Mouse (Mus musculus): ENCODE data around the gene Zfand3. TPM values are rescaled to one million over a fixed set of nuclear protein-coding genes. Genes with fewer than 3 reads are reported as not detected.

The Zfand3 gene
- polyA plus RNA-seq, 1 experiment = 69.3 TPM

- no peak for TF ChIP-seq EP300 (IDR thresholded peaks at IDR 0.05; ENCODE audit: insufficient read depth, low read depth, low read length)
- TF ChIP-seq CTCF (IDR thresholded peaks at IDR 0.05; ENCODE audit: low read depth, low read length) = no peak
- no peak for TF ChIP-seq POLR2A (IDR thresholded peaks at IDR 0.05; ENCODE audit: insufficient read depth, low read length)
Measured at GRCm38 (mm10) chr17:30194629-30195445, 190.3 kb downstream of the Zfand3 start.

GRCm38 (mm10) chr17:30195591-30196183 lies 191.2 kb downstream of the Zfand3 start:
- no peaks in the 10 kb centered on the region for H3K4me1 ChIP-seq (ENCODE audit: control insufficient read depth, insufficient read depth, low read length)
- TF ChIP-seq POLR2A (IDR thresholded peaks at IDR 0.05; ENCODE audit: insufficient read depth, low read length) = no peak
- no peak for TF ChIP-seq CTCF (IDR thresholded peaks at IDR 0.05; ENCODE audit: low read depth, low read length)
- H3K9me3 ChIP-seq (replicated peaks; ENCODE audit: control insufficient read depth, insufficient read depth, low read length, poor library complexity, severe bottlenecking) = no peaks in the 10 kb centered on the region
- no peak overlapping the region for H3K27ac ChIP-seq (ENCODE audit: insufficient read depth, low read length)
- no peak overlapping the region for H3K4me3 ChIP-seq (ENCODE audit: low read depth, low read length)
- H3K27me3 ChIP-seq (ENCODE audit: control insufficient read depth, insufficient read depth, low read length, poor library complexity, severe bottlenecking) = no peaks in the 10 kb centered on the region
- H3K36me3 ChIP-seq (ENCODE audit: control insufficient read depth, insufficient read depth, low read length, poor library complexity, severe bottlenecking) = no peaks in the 10 kb centered on the region
- no peak overlapping the region for H3K9ac ChIP-seq (ENCODE audit: low read depth, poor library complexity, severe bottlenecking)

More at GRCm38 (mm10) chr17:30194629-30195445, 190.3 kb downstream of the Zfand3 start:
- no peaks in the 10 kb centered on the region for H3K4me1 ChIP-seq (ENCODE audit: control insufficient read depth, insufficient read depth, low read length)
- H3K4me3 ChIP-seq (ENCODE audit: low read depth, low read length) = no peak overlapping the region
- H3K27me3 ChIP-seq (ENCODE audit: control insufficient read depth, insufficient read depth, low read length, poor library complexity, severe bottlenecking) = no peaks in the 10 kb centered on the region
- no peaks in the 10 kb centered on the region for H3K9me3 ChIP-seq (replicated peaks; ENCODE audit: control insufficient read depth, insufficient read depth, low read length, poor library complexity, severe bottlenecking)
- H3K36me3 ChIP-seq (ENCODE audit: control insufficient read depth, insufficient read depth, low read length, poor library complexity, severe bottlenecking) = no peaks in the 10 kb centered on the region
- no peak overlapping the region for H3K9ac ChIP-seq (ENCODE audit: low read depth, poor library complexity, severe bottlenecking)
- no peak overlapping the region for H3K27ac ChIP-seq (ENCODE audit: insufficient read depth, low read length)

GRCm38 (mm10) chr17:30196401-30197279 lies 192.1 kb downstream of the Zfand3 start:
- no peak overlapping the region for H3K9ac ChIP-seq (ENCODE audit: low read depth, poor library complexity, severe bottlenecking)
- no peaks in the 10 kb centered on the region for H3K27me3 ChIP-seq (ENCODE audit: control insufficient read depth, insufficient read depth, low read length, poor library complexity, severe bottlenecking)
- no peaks in the 10 kb centered on the region for H3K36me3 ChIP-seq (ENCODE audit: control insufficient read depth, insufficient read depth, low read length, poor library complexity, severe bottlenecking)
- H3K4me1 ChIP-seq (ENCODE audit: control insufficient read depth, insufficient read depth, low read length) = no peaks in the 10 kb centered on the region
- H3K27ac ChIP-seq (ENCODE audit: insufficient read depth, low read length) = no peak overlapping the region
- no peaks in the 10 kb centered on the region for H3K9me3 ChIP-seq (replicated peaks; ENCODE audit: control insufficient read depth, insufficient read depth, low read length, poor library complexity, severe bottlenecking)
- no peak overlapping the region for H3K4me3 ChIP-seq (ENCODE audit: low read depth, low read length)
- TF ChIP-seq POLR2A (IDR thresholded peaks at IDR 0.05; ENCODE audit: insufficient read depth, low read length) (no peak), EP300 (IDR thresholded peaks at IDR 0.05; ENCODE audit: insufficient read depth, low read depth, low read length) (no peak), CTCF (IDR thresholded peaks at IDR 0.05; ENCODE audit: low read depth, low read length) (no peak)

GRCm38 (mm10) chr17:30197280-30198030 lies 192.9 kb downstream of the Zfand3 start:
- H3K36me3 ChIP-seq (ENCODE audit: control insufficient read depth, insufficient read depth, low read length, poor library complexity, severe bottlenecking) = no peaks in the 10 kb centered on the region
- H3K27ac ChIP-seq (ENCODE audit: insufficient read depth, low read length) = no peak overlapping the region
- no peaks in the 10 kb centered on the region for H3K4me1 ChIP-seq (ENCODE audit: control insufficient read depth, insufficient read depth, low read length)
- H3K27me3 ChIP-seq (ENCODE audit: control insufficient read depth, insufficient read depth, low read length, poor library complexity, severe bottlenecking) = no peaks in the 10 kb centered on the region
- no peak overlapping the region for H3K9ac ChIP-seq (ENCODE audit: low read depth, poor library complexity, severe bottlenecking)
- no peak overlapping the region for H3K4me3 ChIP-seq (ENCODE audit: low read depth, low read length)
- no peaks in the 10 kb centered on the region for H3K9me3 ChIP-seq (replicated peaks; ENCODE audit: control insufficient read depth, insufficient read depth, low read length, poor library complexity, severe bottlenecking)
- TF ChIP-seq EP300 (IDR thresholded peaks at IDR 0.05; ENCODE audit: insufficient read depth, low read depth, low read length) (no peak), POLR2A (IDR thresholded peaks at IDR 0.05; ENCODE audit: insufficient read depth, low read length) (no peak), CTCF (IDR thresholded peaks at IDR 0.05; ENCODE audit: low read depth, low read length) (no peak)

- Histone ChIP-seq H3K4me1 (ENCODE audit: control insufficient read depth, insufficient read depth, low read length) (peaks cover 4% of the 10 kb centered on the region), H3K36me3 (ENCODE audit: control insufficient read depth, insufficient read depth, low read length, poor library complexity, severe bottlenecking) (no peaks in the 10 kb centered on the region), H3K27ac (ENCODE audit: insufficient read depth, low read length) (no peak overlapping the region), H3K4me3 (ENCODE audit: low read depth, low read length) (no peak overlapping the region), H3K9ac (ENCODE audit: low read depth, poor library complexity, severe bottlenecking) (no peak overlapping the region), H3K27me3 (ENCODE audit: control insufficient read depth, insufficient read depth, low read length, poor library complexity, severe bottlenecking) (no peaks in the 10 kb centered on the region), H3K9me3 (replicated peaks; ENCODE audit: control insufficient read depth, insufficient read depth, low read length, poor library complexity, severe bottlenecking) (no peaks in the 10 kb centered on the region)
- TF ChIP-seq EP300 (IDR thresholded peaks at IDR 0.05; ENCODE audit: insufficient read depth, low read depth, low read length) = no peak
Measured at GRCm38 (mm10) chr17:30198422-30198821, 193.9 kb downstream of the Zfand3 start.

Data from ES-Bruce4 (cell line).